Mouse (Mus musculus) spleen, adult 18-20 months (tissue): Measurements from ENCODE around the gene Ccdc47.
A peak's percentile ranks its signal among the peaks of the same experiment; 100 is the strongest.

Experiments
- DNase-seq, 2 experiments: peaks; one replicate each; pipeline ENCODE4 v3.0.0; 2022; ENCODE audit warnings: mixed read lengths in 2 of 2

Gene Ccdc47

DNA sequence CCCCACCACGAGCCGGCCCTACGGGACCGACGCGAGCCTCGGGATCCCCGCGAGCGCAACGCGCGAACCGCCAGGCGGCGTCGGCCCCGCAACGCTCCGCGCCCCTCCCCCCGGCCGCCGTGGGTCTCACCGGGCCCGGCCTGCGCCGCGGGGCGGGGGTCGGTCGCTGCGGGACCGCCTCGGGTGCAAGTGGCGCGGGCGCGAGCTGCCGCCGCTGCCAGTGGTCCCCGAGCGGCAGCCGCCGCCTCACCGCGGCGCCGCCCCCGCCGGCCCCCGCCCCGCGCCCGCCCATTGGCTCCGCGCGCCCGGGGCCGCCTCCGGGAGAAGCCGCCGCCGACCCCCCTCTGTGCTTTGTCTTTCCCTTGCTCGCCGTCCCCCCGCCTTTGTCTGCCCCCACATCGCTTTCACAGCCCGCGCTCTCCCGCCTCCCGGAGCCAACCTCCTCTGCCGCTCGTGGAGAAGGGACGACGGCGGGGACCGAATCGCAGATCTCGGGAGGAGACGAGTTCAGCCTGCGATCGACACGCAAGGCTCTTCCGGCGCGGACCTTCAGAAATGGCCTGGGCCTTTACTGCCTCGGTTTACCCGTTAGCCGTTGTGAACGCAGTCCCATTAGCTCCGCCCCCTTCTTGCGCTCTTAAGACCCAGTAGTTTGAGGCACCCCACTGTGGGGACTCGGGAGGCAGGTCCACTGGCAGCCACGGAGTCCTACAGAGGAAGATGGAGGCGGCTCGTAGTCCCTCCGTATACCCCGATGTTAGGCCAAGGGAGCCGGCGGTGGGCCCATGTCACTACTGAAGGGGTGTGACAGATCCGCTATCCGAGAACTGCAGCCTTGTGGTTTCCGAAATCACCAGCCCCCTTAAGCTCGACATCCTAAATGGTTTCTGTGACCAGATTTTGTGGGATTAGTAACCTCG is 56.0 kb downstream of the Ccdc47 start:
- DNase-seq = peak; percentile 82 to 84

DNA sequence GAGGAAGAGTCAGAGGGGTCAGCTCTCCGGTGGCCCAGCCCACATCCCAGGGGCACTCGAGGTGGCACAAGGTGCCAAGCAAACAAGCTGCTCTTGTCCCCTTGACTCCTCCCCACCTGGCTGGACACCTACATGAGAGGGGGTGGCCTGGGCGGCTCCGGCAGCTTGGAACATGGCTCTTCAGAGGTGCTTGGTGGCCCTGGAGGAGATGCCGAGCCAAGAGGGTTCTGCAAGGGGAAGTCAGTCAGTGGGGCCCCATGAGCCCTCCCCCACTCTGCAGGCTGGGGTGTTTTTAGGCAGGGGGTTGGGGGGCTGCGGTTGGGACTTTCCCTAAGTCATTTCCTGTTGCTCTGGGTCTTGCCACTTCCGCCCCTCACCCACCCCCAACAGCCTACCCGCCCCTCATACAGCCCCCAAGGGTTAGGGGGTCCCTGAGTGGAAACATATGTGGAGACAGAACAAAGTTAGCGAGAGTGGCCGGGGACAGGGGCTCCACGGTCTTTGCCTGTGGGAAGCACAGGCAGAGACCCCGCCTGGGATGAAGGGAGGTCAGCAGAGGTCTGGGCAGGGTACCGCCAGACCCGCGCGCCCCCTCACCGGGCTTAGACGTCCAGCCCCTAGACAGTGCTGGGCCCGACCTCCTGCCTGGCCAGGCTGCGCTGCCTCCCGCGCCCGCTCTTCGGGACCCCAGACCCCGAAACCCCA is 56.8 kb downstream of the Ccdc47 start:
- DNase-seq = peak; percentile 82 to 88

DNA sequence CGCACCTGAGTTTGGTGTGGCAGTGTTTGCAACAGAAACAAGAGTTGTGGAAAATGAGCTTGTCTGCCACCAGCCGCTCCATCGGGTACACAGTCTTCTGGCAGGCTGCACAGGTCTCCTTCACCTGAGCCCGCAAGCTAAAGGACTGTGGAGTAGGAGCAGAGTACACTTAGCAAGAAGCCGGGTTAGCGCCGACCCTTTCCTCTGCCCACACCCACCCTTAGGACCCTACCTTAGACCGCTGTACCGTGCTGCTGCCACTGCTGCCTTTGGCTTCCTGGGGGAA is 57.3 kb downstream of the Ccdc47 start:
- no peak for DNase-seq

DNA sequence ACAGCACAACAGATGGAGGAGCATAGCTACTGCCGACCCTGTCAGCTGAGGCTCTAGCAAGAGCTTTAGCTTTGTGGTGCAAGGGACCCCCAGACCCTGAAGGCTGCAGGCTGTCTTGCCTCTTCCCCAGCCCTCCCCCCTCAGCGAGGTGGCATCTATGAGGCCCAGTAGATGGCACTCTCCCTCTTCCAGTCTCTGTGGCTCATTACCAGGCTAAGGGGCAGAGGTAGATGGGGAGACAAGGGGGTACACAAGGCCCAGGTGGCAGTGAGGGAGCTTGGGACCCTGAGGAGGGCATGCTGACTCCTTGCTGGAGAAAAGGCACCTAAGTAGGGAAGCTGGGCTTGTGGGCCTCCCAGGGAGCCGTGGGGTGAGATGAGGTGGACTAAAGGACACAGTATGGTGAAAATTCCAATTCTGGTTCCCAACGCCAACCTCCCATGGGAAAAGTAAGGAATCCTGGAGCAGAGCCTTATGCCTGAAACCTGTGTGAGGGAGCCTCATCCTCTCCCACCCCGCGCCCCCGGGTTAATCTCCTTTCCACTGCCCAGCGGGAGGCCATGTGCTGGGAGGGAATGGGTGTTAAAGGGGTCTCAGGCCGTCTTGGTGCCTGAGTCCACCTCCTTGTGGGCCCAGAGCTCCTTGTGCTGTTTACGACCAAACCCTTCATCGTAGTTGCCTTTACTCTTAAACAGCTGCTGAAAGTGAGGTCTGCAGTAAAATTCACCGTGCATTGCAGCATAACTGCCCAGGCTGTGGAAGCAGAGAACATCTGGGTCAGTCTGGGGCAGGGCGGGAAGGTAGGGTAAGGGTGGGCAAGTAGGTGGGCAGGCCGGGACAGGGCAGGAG is 57.8 kb downstream of the Ccdc47 start:
- peak in 1 of 2 experiments; percentile 60 for DNase-seq

DNA sequence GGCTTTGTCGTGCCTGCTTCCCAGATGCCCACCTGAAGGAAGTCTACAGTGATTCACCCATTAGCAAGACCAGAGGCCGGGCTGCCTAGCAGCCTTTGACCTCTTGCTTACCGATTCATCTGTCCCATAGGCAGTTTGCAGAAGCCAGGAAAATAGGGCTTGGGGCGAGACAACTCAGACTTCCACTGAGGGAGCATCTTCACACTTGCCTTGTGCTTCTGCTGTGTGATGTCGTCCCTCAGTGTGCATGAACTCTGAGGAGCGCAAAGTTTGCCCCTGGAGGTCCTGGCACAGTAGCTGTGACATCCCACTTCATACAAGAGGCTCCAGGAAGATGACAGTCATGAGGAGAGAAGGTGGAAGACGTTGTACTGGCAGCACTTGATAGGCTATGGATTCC is 59.0 kb downstream of the Ccdc47 start:
- peak; percentile 3 to 14 for DNase-seq

DNA sequence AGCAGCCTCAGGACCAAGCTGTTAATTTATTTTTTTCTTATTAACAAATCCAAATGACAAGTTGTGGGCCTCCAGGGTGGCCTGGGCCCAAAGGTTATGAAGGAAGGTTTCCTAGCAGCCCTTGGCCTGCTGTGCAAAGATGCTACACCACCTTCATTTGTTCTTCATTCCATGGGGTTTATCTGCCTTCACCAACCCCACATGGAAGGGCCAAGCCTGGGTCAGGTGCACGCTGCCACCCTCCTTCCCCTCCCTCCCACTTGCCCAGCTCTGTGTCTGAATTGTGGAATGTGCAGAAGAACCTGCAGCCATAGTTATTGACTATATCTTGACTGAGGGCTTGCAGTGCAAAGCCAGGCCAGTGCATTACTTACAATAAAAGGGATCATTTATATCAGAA is 59.9 kb downstream of the Ccdc47 start:
- no peak for DNase-seq

DNA sequence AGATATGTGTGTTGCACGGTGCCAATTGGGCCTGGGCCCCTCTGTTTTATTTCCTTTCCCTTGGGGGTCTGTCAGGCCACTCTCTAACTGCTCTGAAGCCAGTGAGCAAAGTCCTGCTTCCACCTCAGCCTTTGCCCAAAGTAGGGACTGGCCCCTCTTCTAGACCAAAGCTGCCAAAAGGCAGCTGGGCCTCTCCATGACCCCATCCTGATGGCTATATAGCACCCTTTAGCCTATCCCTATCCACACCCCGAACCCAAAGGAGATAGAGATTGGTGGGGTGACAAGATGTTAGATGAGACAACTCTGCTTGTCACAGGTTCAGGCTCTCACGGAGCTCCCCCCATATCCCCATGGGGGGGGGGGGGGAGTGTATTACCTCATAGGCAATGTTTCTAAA is 60.4 kb downstream of the Ccdc47 start:
- DNase-seq = peak in 1 of 2 experiments; percentile 15

DNA sequence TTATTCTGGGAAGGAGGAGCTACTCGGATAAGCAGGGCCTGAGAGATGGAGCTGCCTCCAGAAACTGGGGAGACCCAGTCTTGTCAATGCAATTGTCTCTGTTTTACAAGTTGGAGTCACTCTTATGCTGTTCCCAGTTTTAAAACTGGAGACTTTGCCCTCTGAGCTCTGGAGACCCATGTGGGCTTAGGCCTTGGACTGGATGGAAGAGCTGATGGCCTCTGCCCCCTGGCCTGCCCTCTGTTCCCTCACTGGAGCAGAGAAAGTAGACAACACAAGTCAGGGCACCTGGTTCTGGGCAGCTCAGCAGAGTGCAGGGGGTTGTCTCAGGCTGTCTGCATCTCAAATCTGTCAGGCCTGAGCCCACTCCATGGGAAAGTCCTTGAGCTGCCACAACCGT is 61.4 kb downstream of the Ccdc47 start:
- peak in 1 of 2 experiments; percentile 17 for DNase-seq

DNA sequence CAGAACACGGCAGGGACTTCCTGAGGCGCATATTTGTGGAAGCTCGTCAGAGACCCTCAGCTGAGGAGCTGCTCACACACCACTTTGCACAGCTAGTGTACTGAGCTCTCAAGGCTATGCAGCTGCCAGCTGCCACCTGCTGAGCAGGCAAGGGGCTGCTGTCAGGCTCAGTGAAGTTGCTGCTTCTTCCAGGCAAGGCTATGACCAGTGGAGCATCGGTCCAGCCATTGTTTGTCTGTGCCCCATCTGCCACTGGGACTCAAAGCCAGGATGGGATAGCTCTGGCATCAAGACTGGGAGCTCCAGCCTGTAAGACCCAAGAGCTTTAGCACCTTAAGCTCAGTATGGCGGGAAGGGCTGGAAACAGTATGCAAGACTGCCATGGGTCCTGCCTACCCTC is 62.1 kb downstream of the Ccdc47 start:
- no peak for DNase-seq

DNA sequence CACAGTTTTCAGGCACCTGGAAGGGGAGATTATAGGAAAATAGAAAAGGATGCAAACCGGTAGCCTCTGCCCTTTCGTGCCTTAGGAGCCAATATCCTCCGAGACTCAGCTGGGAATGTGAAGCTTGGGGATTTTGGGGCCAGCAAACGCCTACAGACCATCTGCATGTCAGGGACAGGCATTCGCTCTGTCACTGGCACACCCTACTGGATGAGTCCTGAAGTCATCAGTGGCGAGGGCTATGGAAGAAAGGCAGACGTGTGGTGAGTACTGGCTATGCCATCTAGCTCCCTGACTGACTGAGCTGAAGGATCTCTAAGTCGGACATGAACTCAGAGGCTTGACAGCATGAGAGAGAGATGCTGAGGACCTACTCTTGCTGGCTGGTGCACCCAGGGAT is 64.0 kb downstream of the Ccdc47 start:
- DNase-seq = no peak

DNA sequence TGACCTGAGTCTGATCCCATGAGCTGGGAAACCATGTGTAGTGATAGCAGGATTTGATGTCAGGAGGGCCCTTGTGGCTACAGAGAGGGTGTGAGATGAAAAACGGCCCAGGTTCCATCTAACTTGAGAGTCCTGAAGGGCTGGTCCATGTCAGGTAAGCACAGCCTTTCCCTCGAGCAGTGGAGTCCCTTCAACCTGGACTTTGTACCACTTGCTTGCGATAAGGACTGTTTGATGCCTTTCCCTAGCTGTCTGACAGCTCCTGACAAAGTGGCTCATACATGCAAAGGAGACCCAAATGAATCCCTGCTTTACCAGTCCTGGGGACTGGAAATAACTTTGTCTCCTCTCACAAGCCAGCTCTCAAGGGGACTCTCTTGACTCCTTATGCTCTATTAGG is 64.9 kb downstream of the Ccdc47 start:
- DNase-seq = no peak
